Mouse (Mus musculus): Measurements from ENCODE around the gene Bmp3.

Gene Bmp3

GRCm38 (mm10) chr5:98854264-98854626, at the start of gene Bmp3:
Gene Bmp3, plus strand, starts transcription at chr5:98854415.
- DNase-seq: peak; percentile 15

DNA sequence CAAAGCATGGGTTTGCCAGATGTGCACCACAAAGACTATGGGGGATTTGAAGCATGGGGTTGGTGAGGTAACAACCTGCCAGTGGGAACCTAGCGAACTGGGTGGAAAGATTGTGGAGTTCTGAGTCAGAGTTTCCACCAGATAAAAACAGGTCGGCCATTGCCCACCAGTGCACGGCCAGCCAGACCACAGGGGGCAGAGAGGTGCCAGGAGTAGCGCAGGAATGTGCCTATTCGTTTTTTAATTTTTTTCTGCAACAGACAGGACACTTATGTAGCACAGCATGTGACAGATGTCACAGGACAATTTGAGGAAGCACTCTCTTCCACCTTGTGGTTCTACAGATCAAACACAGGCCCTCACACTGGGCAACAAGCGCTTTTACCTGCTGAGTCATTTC, 49.5 kb upstream of the Bmp3 start:
- DNase-seq: no peak

- no peak for DNase-seq
Observed at GRCm38 (mm10) chr5:98806492-98806891, 47.7 kb upstream of the Bmp3 start.

GRCm38 (mm10) chr5:98807022-98807421, 47.2 kb upstream of the Bmp3 start:
- no peak for DNase-seq

DNA sequence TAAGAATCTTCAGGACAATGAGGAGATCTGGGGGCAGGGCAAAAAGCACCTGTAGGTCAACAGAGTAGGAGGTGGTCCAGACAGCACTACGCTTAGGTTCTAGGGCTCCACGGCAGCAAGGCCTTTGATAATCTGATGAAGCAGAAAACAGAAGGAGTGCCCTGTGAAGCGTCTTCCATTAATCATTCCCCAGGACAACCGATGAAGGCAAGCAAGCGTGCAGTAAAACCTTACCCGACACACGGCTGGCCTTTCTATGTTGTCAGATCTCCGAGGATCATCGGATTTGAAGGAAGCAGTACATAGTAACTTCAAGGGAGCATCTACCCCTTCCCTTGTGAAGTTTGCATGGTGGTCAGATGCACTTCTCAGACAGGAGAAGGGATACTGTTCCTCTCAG, 46.3 kb upstream of the Bmp3 start:
- DNase-seq: peak; percentile 8

- DNase-seq: no peak
Observed at GRCm38 (mm10) chr5:98812380-98812779, 41.8 kb upstream of the Bmp3 start.

GRCm38 (mm10) chr5:98815269-98815668, 38.9 kb upstream of the Bmp3 start:
- DNase-seq: no peak

GRCm38 (mm10) chr5:98833760-98834159, 20.5 kb upstream of the Bmp3 start:
- no peak for DNase-seq

GRCm38 (mm10) chr5:98834300-98834699, 19.9 kb upstream of the Bmp3 start:
- DNase-seq: no peak

- no peak for DNase-seq
Observed at GRCm38 (mm10) chr5:98842600-98843310, 11.5 kb upstream of the Bmp3 start.

- DNase-seq: no peak
Observed at GRCm38 (mm10) chr5:98844664-98845063, 9.6 kb upstream of the Bmp3 start.

DNA sequence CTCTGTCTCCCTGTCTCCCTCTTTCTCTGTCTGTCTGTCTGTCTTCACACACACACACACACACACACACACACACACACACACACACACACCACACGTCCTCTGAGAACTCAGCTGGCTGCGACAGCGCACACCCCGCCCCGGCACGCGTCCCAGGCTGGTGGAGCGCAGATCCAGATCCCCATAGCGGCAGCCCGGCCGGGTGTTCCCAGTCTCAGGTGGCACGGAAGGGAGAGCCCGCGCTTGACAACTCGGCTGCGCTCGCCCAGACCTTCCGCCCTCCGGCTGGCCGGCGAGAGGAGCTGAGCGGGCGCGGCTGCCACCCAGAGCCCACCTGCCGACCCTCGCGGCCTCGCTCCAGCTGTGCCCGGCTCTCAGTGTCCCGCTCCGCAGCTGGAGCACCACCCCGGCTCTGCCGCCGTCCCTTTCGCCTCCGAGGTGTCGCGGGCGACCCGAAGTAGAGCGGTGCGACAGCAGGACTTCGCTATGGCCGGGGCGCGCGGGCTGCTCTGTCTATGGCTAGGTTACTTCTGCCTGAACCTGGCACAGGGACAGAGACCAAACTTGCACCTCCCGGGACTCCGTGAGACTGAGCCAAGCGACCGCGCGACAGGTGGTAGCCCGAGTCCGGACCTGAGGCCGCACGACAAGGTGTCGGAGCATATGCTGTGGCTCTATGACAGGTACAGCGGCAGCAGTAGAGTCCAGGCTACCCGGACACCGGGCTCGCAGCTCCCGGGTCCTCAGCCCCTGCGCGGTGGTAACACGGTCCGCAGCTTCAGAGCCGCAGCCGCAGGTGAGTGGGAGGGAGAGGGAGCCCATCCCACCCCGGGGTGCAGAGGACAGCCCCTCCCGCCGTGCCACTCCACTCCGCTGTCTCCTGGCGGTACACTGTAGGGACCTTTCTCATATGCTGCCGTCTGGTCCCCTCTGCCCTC, 681 bp downstream of the Bmp3 start:
- peak; percentile 48 for DNase-seq

GRCm38 (mm10) chr5:98855741-98856140, 1.5 kb downstream of the Bmp3 start:
- DNase-seq: no peak

GRCm38 (mm10) chr5:98856356-98856755, 2.1 kb downstream of the Bmp3 start:
- DNase-seq: no peak

GRCm38 (mm10) chr5:98863891-98864290, 9.7 kb downstream of the Bmp3 start:
- DNase-seq: peak; percentile 37

GRCm38 (mm10) chr5:98865146-98865545, 10.9 kb downstream of the Bmp3 start:
- no peak for DNase-seq

- no peak for DNase-seq
Observed at GRCm38 (mm10) chr5:98876056-98876455, 21.8 kb downstream of the Bmp3 start.

GRCm38 (mm10) chr5:98878891-98879290, 24.7 kb downstream of the Bmp3 start:
- peak; percentile 70 for DNase-seq

DNA sequence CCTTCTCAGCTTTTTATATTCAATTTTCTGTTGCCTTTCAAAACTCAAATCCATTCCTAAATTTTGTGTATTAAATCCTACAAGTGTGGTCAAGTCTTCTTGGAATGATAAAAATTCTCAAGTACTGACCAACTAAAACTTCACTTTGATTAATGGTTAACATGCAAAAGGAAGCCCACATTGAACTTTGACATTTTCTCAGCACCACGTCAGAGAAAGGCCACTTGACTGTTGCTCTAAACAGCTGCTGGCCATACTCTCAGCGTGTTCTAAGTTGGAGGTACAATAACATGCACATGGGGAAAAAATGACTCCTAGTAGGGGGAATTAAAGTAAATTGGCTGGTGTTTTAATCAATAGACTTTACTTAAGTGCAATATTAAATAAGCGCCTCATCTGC, 27.9 kb downstream of the Bmp3 start:
- DNase-seq: peak; percentile 27

DNA sequence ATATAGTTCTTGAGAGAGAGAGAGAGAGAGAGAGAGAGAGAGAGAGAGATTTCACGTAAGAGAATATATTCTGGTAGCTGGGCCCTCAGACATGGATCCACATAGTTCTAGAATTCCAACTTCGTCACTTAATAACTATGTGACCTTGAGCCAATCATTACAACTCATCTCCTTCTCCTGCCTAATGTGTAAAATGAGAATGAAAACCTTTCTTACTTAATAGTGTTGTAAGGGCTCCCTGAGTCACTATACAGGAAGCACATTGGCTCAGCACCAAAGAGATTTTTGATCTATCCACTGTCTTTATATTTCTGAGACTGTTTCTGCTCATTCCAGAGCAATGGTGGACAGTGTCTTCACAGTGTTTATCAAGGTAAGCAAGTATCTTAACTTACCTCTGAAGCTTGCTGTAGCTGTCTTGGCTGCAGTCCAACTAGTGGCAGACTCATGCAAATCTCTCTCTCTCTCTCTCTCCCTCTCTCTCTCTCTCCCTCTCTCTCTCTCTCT, 36.4 kb downstream of the Bmp3 start:
- no peak for DNase-seq

GRCm38 (mm10) chr5:98894281-98894680, 40.1 kb downstream of the Bmp3 start:
- DNase-seq: no peak

DNA sequence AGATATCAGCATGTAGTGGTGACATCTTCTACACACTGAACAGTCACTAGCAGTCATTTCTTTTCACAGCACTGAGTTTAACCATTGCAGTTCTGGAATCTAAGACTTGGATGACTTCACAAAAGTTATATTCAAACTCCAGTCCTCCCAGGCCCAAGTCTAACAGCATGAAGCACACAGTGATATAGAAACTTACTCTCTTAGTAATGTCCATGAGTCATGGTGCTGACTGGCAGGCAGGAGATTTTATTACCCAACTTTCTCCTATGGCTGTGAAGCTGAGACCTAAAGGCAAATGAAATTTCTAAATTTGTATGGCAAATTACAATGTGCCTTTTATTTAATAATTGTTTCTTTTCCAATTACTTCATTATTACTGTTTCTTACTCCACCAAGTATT, 43.7 kb downstream of the Bmp3 start:
- DNase-seq: no peak

DNA sequence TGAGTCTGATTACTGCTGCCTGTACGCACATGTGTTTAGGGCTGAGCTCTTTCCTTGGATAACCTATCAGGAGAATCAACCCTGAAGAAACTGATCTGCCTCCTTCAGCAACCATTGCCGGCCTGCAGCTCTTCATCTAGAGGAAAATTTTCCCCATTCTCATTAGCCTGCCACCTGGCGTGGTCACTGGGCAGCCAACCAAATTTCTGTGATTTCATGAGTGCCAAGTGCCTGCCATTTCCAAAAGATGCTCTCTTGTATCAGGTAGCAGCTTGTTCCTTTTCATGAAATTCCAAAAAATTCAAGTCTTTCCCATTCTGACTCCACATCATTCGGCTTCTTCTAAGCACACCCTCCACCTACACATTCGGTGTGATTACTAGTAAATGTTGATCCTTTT, 46.7 kb downstream of the Bmp3 start:
- DNase-seq: no peak

- DNase-seq: peak; percentile 18
Observed at GRCm38 (mm10) chr5:98902339-98902738, 48.1 kb downstream of the Bmp3 start.

Data from kidney, postnatal 14 days (tissue).